Mouse (Mus musculus) liver, adult 2 months (tissue): ENCODE measurements around the gene Gpsm3.

Source experiments
- CTCF ChIP-seq: fragments of 200-500 bp; IDR thresholded peaks from 2 replicates; pipeline ENCODE4 v1.5.1; 2011; ENCODE audit warnings: low read depth, low read length, control low read depth
- POLR2A ChIP-seq: fragments of 200-500 bp; IDR thresholded peaks from 2 replicates; pipeline ENCODE4 v1.6.1; 2011; ENCODE audit warnings: low read length, control low read depth; ENCODE audit not compliant: insufficient read depth; ENCODE audit errors: extremely low read depth

DNA sequence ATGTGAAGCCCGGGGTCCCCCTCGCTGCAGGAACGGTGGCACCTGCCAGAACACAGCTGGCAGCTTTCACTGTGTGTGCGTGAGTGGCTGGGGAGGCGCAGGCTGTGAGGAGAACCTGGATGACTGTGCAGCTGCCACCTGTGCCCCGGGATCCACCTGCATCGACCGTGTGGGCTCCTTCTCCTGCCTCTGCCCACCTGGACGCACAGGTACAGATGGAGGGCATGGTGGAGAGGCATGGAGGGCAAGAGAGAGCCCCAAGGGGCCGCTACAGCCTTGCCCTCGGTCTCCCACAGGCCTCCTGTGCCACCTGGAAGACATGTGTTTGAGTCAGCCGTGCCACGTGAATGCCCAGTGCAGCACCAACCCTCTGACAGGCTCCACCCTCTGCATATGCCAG, 21.2 kb upstream of the Gpsm3 start:
- TF ChIP-seq CTCF = no peak
- TF ChIP-seq POLR2A = no peak
